Mouse (Mus musculus): Measurements from ENCODE around the gene Olfr1396. TPM values are rescaled to one million over a fixed set of nuclear protein-coding genes. Genes with fewer than 3 reads are reported as not detected.
"Not testable (repeated sequence)": the region's sequence is repeated elsewhere in the genome, so short reads cannot be mapped to it uniquely, and the experiment has no call there.

Gene Olfr1396
- polyA plus RNA-seq, 1 experiment from 2014 or later, result not detected

GRCm38 (mm10) chr11:49068358-49068757 lies 46.3 kb downstream of the Olfr1396 start:
- Histone ChIP-seq H3K4me1 (replicated peaks) (no peaks in the 10 kb centered on the region), H3K4me3 (no peak overlapping the region), H3K9ac (no peak overlapping the region), H3K4me2 (no peak overlapping the region), H3K9me3 (no peaks in the 10 kb centered on the region), H3K36me3 (no peaks in the 10 kb centered on the region), H3K27ac (no peak overlapping the region), H3K27me3 (no peaks in the 10 kb centered on the region)
- WGBS, result 100% methylated on average over 1 of the region's 1 CpGs
- ATAC-seq (ENCODE audit: low FRiP score), result no peak

DNA sequence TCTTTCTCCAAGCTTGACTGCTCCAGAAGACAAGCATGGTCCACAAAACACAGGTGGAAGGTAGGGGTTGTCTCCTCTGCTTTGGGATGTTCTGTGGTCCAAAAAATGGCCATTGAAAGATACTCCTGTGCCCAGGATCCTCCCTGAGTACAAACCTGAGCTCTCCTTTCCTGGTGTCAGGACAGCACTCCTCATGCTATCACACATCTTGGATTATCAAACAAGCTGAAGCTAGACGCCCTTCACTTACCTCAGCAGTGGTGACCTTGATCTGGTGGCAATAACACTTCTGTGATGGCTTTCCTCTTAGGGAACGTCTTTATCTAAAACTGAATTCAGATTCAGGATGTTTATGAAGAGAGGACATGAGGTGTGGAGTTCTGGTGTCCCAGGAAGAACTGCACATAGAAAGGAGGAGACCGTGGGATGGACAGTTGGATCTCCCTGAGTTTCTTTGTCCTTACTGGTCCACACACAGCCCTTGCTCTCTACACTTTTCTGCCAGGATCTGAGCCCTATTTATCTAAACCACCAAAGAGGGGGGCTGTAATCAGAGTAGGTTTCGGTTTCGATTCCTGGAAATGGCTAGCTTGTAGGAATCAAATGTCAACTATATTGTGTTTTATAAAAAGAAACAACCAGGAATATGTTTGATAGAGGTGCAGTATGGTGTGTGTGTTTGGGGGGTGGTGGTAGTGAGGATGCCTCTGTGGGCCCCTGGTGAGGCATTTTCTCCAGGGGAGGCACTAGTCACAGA lies 50.8 kb downstream of the Olfr1396 start, which contains the start of gene Tgtp2:
Gene Tgtp2, minus strand, starts transcription at position 494 of the 757 bp plus-strand sequence.
- not testable (repeated sequence) for H3K9me3 ChIP-seq; H3K4me1 ChIP-seq (replicated peaks); ATAC-seq (ENCODE audit: low FRiP score); H3K4me3 ChIP-seq; H3K36me3 ChIP-seq; H3K9ac ChIP-seq; H3K27me3 ChIP-seq; H3K4me2 ChIP-seq; H3K27ac ChIP-seq
- 81% methylated on average over 5 of the region's 5 CpGs for WGBS

- H3K4me3 ChIP-seq; H3K27me3 ChIP-seq; ATAC-seq (ENCODE audit: low FRiP score); H3K4me1 ChIP-seq (replicated peaks); H3K9me3 ChIP-seq; H3K36me3 ChIP-seq; H3K4me2 ChIP-seq; H3K9ac ChIP-seq; H3K27ac ChIP-seq: not testable (repeated sequence)
- 69% methylated on average over 2 of the region's 2 CpGs for WGBS
Measured at GRCm38 (mm10) chr11:49061865-49062264, 52.8 kb downstream of the Olfr1396 start.

DNA sequence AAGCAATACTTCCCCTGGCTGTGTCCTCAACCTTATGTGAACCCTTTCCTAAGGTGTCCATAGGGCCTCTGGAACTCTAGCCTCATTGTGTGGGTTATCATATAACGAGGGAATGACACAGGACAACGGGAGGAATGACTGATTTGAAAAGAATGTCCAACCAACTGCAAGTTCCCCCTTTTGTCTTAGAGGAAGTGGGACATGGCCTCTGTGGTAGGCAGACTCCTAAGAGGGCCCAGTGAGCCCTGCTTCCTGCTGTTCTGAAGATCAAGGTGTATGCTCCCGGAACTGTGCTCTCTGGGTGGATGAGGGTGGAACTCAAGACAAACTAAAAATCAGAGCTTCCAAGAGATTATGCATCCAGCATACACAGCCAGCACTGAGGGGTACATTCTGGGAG lies 54.6 kb downstream of the Olfr1396 start:
- H3K4me3 ChIP-seq; H3K4me1 ChIP-seq (replicated peaks); H3K27me3 ChIP-seq; H3K27ac ChIP-seq; ATAC-seq (ENCODE audit: low FRiP score); H3K4me2 ChIP-seq; H3K9ac ChIP-seq; H3K36me3 ChIP-seq; H3K9me3 ChIP-seq: not testable (repeated sequence)
- 72% methylated on average over 2 of the region's 3 CpGs for WGBS

Other genes with a start within 250 kb of the Olfr1396 start
- gene Irgm1, start 243.2 kb downstream of the Olfr1396 start, polyA plus RNA-seq (2015; fragmentation: Nextera tagmentation; extraction: Ambion mirVana), result 2.7 and 2.8 TPM in 2 replicates
- gene Gm5431, start 212.7 kb downstream of the Olfr1396 start, polyA plus RNA-seq (2015; fragmentation: Nextera tagmentation; extraction: Ambion mirVana), result 0.13 and 0.16 TPM in 2 replicates
- 1.9 and 2.2 TPM in 2 replicates for gene Psme2b, start 168.7 kb downstream of the Olfr1396 start, polyA plus RNA-seq (2015; fragmentation: Nextera tagmentation; extraction: Ambion mirVana)
- not detected in 2 replicates for gene Olfr56, start 136.0 kb downstream of the Olfr1396 start, polyA plus RNA-seq (2015; fragmentation: Nextera tagmentation; extraction: Ambion mirVana)
- 0.16 and 0.31 TPM in 2 replicates for gene 9930111J21Rik1, start 135.5 kb downstream of the Olfr1396 start, polyA plus RNA-seq (2015; fragmentation: Nextera tagmentation; extraction: Ambion mirVana)
- gene Gm12185, start 122.6 kb downstream of the Olfr1396 start, polyA plus RNA-seq (2015; fragmentation: Nextera tagmentation; extraction: Ambion mirVana), result not detected in 2 replicates
- gene Tgtp1, start 120.7 kb downstream of the Olfr1396 start, polyA plus RNA-seq (2015; fragmentation: Nextera tagmentation; extraction: Ambion mirVana), result 0.08 TPM in 1 of 2 replicates, not detected in the other
- 0.25 and 0.28 TPM in 2 replicates for gene 9930111J21Rik2, start 63.6 kb downstream of the Olfr1396 start, polyA plus RNA-seq (2015; fragmentation: Nextera tagmentation; extraction: Ambion mirVana)
- not detected in 2 replicates for gene Tgtp2, start 50.7 kb downstream of the Olfr1396 start, polyA plus RNA-seq (2015; fragmentation: Nextera tagmentation; extraction: Ambion mirVana)
- gene Ifi47, start 38.3 kb downstream of the Olfr1396 start, polyA plus RNA-seq (2015; fragmentation: Nextera tagmentation; extraction: Ambion mirVana), result 0.66 and 0.98 TPM in 2 replicates
- gene Olfr1395, start 27.4 kb upstream of the Olfr1396 start, polyA plus RNA-seq (2015; fragmentation: Nextera tagmentation; extraction: Ambion mirVana), result not detected in 2 replicates
- gene Olfr1394, start 39.5 kb upstream of the Olfr1396 start, polyA plus RNA-seq (2015; fragmentation: Nextera tagmentation; extraction: Ambion mirVana), result not detected in 2 replicates
- 0.05 and 0.10 TPM in 2 replicates for gene Btnl9, start 72.3 kb upstream of the Olfr1396 start, polyA plus RNA-seq (2015; fragmentation: Nextera tagmentation; extraction: Ambion mirVana)
- gene Zfp62, start 88.4 kb upstream of the Olfr1396 start, polyA plus RNA-seq (2015; fragmentation: Nextera tagmentation; extraction: Ambion mirVana), result 53.4 and 54.6 TPM in 2 replicates
- 31.0 and 34.0 TPM in 2 replicates for gene Mgat1, start 129.3 kb upstream of the Olfr1396 start, polyA plus RNA-seq (2015; fragmentation: Nextera tagmentation; extraction: Ambion mirVana)
- gene Olfr1393, start 163.4 kb upstream of the Olfr1396 start, polyA plus RNA-seq (2015; fragmentation: Nextera tagmentation; extraction: Ambion mirVana), result 0.22 TPM in 1 of 2 replicates, not detected in the other
- not detected in 2 replicates for gene Olfr1392, start 170.4 kb upstream of the Olfr1396 start, polyA plus RNA-seq (2015; fragmentation: Nextera tagmentation; extraction: Ambion mirVana)
- not detected in 2 replicates for gene Olfr10, start 189.9 kb upstream of the Olfr1396 start, polyA plus RNA-seq (2015; fragmentation: Nextera tagmentation; extraction: Ambion mirVana)
- not detected in 2 replicates for gene Olfr1391, start 207.9 kb upstream of the Olfr1396 start, polyA plus RNA-seq (2015; fragmentation: Nextera tagmentation; extraction: Ambion mirVana)
- gene Olfr1390, start 220.3 kb upstream of the Olfr1396 start, polyA plus RNA-seq (2015; fragmentation: Nextera tagmentation; extraction: Ambion mirVana), result not detected in 2 replicates